Mouse (Mus musculus) heart, adult 2 months (tissue): ENCODE results near the gene Psmb2. TPM values are rescaled to one million over a fixed set of nuclear protein-coding genes. Genes with fewer than 3 reads are reported as not detected.

Experiments used
- DNase-seq, 2 experiments: peaks; one replicate each; pipeline ENCODE4 v3.0.0; 2021
- H3K27ac ChIP-seq: fragments of 200-600 bp; 2 replicates; pipeline ENCODE4 v1.8.1; 2022
- H3K27me3 ChIP-seq: fragments of 200-500 bp; 2 replicates; pipeline ENCODE4 v1.6.1; 2012; ENCODE audit warnings: mild to moderate bottlenecking, low read length, inconsistent platforms, mixed read lengths; ENCODE audit not compliant: control insufficient read depth, insufficient read depth
- H3K36me3 ChIP-seq: fragments of 200-500 bp; 2 replicates; pipeline ENCODE4 v1.6.1; 2012; ENCODE audit warnings: low read length, inconsistent platforms; ENCODE audit not compliant: control insufficient read depth, insufficient read depth
- H3K4me1 ChIP-seq: fragments of 200-500 bp; 2 replicates; pipeline ENCODE4 v1.6.1; 2011; ENCODE audit warnings: low read length; ENCODE audit not compliant: control insufficient read depth, insufficient read depth
- H3K4me3 ChIP-seq: fragments of 200-600 bp; 2 replicates; pipeline ENCODE4 v1.8.1; 2022
- H3K79me2 ChIP-seq: fragments of 200-500 bp; replicated peaks from 2 replicates; pipeline ENCODE4 v1.6.1; 2012; ENCODE audit warnings: mild to moderate bottlenecking, inconsistent platforms, low read length, moderate library complexity, mixed read lengths; ENCODE audit not compliant: control insufficient read depth, insufficient read depth
- H3K9ac ChIP-seq: fragments of 200-500 bp; 2 replicates; pipeline ENCODE4 v1.6.1; 2012; ENCODE audit warnings: low read depth, mild to moderate bottlenecking, control low read depth, inconsistent platforms, low read length, mixed read lengths
- CTCF ChIP-seq: fragments of 200-600 bp; IDR thresholded peaks from 2 replicates; pipeline ENCODE4 v1.8.1; 2022; ENCODE audit warnings: antibody characterized with exemption, mild to moderate bottlenecking, moderate library complexity
- EP300 ChIP-seq: fragments of 200-500 bp; IDR thresholded peaks from 2 replicates; pipeline ENCODE4 v1.6.1; 2011; ENCODE audit warnings: low read depth, low read length, control low read depth; ENCODE audit not compliant: insufficient read depth
- POLR2A ChIP-seq: fragments of 200-500 bp; IDR thresholded peaks from 2 replicates; pipeline ENCODE4 v1.6.1; 2011; ENCODE audit warnings: mild to moderate bottlenecking, low read depth, low read length, control low read depth; ENCODE audit not compliant: insufficient read depth
- WGBS: fragments of 180-500 bp; shearing (Covaris S2); methylation state at CpG from one replicate; pipeline ENCODE4 v1.1.7; 2018; 5-methylcytosine and 5-hydroxymethylcytosine counted together
- intact Hi-C: fragments of 180-260 bp; cut with DNase I; formaldehyde crosslinking; loops from one replicate; pipeline ENCODE4 v1.15.1; 2025
- polyA plus RNA-seq: library from polyadenylated mRNA; depleted of rRNA; stranded (reverse); fragments of >200 nt; gene quantifications from 2 replicates; pipeline ENCODE4 v1.2.3, GENCODE M21; 2012
- total RNA-seq, 2 experiments: library from RNA; stranded (reverse); gene quantifications; 2 replicates each; pipeline ENCODE4 v1.2.3; 2021

Gene Psmb2
- total and polyA plus RNA-seq, 3 experiments: 108 to 215 (median 129) TPM

- 15% methylated on average over 16 of the region's 16 CpGs for WGBS
- Histone ChIP-seq H3K4me1 (no peaks in the 10 kb centered on the region), H3K27ac (no peak overlapping the region), H3K4me3 (no peak overlapping the region), H3K27me3 (peaks cover 33% of the 10 kb centered on the region), H3K36me3 (no peaks in the 10 kb centered on the region), H3K9ac (no peak overlapping the region), H3K79me2 (no peaks in the 10 kb centered on the region)
- intact Hi-C loops: no loop called here
- TF ChIP-seq POLR2A (no peak), EP300 (no peak), CTCF (no peak)
- no peak for DNase-seq
Measured at GRCm38 (mm10) chr4:126734001-126734603, 56.7 kb downstream of the Psmb2 start.

DNA sequence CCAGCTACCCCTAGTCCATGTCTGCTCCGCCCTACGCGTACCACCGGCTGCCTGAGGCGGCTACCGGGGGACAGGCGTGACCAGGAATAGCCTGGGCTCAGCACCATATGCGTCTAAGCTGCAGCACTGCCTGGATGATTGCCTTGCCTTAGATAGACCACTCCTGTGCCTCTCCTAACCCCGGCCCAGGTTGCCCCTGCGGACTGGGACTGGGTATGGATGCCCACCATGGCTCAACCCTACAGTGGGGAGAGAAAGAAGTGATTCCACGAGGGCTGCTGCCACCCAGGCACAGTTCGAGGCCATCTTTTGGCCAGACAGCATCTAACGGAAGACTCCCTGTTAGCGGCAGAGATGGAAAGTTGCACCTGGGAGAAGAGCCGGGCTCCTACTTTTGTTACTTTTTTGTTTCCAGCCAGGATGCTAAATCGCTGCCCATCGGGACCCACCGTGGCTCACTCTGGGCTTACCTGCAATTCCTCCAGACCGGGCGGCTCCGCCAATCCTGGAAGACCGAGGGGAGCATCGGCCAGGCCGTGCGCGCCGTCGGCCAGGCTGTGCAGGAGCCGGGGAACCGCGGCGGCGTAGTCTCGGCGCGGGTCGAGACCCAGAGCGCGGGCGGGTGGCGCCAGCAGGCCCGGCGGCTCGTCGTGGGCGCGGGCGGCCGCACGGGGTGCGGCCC is 57.4 kb downstream of the Psmb2 start:
- Histone ChIP-seq H3K79me2 (no peaks in the 10 kb centered on the region), H3K9ac (peak overlapping the region; percentile 50; the same call in 1 of the 2 replicates), H3K27me3 (peaks cover 33% of the 10 kb centered on the region), H3K27ac (no peak overlapping the region), H3K36me3 (no peaks in the 10 kb centered on the region), H3K4me3 (no peak overlapping the region; the same call in 1 of the 2 replicates), H3K4me1 (no peaks in the 10 kb centered on the region)
- DNase-seq: no peak
- 5% methylated on average over 51 of the region's 51 CpGs for WGBS
- intact Hi-C loops: no loop called here
- no peak for TF ChIP-seq POLR2A
- no peak for TF ChIP-seq EP300
- TF ChIP-seq CTCF: no peak

DNA sequence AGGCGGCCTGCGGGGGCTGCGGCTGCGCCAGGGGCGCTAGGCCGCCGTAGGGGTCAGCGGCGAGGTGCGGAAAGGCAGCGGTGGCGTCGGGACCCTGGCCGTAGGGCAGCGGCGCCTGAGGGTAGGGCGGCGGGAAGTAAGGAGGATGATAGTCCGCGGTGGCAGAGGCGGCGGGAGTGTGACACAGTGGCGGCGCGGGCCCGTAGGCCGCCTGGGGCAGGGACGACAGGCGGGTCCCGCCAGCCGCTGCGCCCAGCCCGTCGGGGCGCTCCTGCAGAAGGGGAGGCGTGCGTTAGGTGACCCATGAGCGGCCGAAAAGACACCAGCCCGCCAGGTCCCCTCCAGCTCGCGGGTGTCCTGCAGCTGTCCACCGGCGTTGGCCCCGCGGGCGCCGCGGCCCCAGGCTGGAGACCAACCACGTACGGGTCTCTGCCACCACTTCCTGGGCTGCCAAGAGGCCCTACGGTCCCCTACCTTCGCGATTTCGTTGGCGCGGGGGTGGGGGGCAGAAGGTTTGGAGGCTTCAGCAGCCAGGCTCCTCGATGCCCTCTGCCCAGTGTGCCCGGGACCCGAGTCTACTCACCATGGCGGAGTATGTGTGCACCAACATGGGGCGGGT is 58.1 kb downstream of the Psmb2 start:
- peak overlapping the region; percentile 36 for H3K4me3 ChIP-seq
- no peaks in the 10 kb centered on the region for H3K79me2 ChIP-seq
- intact Hi-C loops: no loop called here
- H3K27ac ChIP-seq: no peak overlapping the region
- WGBS: 2% methylated on average over 55 of the region's 62 CpGs
- H3K27me3 ChIP-seq: peaks cover 33% of the 10 kb centered on the region
- TF ChIP-seq EP300: no peak
- peak overlapping the region; percentile 50 for H3K9ac ChIP-seq
- no peaks in the 10 kb centered on the region for H3K36me3 ChIP-seq
- peak in 1 of 2 experiments; percentile 32 for DNase-seq
- no peaks in the 10 kb centered on the region for H3K4me1 ChIP-seq

DNA sequence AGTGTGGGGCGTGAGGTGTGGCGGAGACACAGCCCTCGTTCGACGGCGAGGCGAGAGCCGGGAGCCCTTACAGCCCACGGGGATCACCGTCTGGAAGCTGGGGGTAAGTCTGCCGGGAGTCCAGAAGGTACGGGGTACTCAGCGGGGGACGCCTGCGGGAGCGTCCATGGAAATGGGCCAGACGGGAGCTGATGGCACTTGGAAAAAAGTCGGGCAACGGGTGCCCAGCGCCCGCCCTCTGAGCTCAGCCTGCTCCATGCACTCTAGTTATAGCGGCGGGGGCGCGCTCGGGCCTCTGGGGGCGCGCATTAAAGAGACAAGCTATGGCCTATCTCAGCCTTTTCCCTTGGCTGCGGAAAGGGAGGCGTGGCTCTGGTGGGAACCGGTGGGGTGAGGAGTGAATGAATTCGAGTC is 58.6 kb downstream of the Psmb2 start, which contains the start of gene Tfap2e:
Gene Tfap2e (minus strand): TSS at position 240 of the 414 bp plus-strand sequence.
- Histone ChIP-seq H3K36me3 (no peaks in the 10 kb centered on the region), H3K27me3 (peaks cover 33% of the 10 kb centered on the region), H3K79me2 (no peaks in the 10 kb centered on the region), H3K4me1 (no peaks in the 10 kb centered on the region), H3K9ac (peak within 1 kb of the TSS; percentile 50), H3K27ac (no peak within 1 kb of the TSS), H3K4me3 (peak within 1 kb of the TSS; percentile 36)
- peak in 1 of 2 experiments; percentile 33 for DNase-seq
- intact Hi-C loops: no loop called here
- no peak for TF ChIP-seq CTCF
- TF ChIP-seq POLR2A: no peak
- no peak for TF ChIP-seq EP300
- WGBS: under 1% methylated on average over 32 of the region's 32 CpGs

DNA sequence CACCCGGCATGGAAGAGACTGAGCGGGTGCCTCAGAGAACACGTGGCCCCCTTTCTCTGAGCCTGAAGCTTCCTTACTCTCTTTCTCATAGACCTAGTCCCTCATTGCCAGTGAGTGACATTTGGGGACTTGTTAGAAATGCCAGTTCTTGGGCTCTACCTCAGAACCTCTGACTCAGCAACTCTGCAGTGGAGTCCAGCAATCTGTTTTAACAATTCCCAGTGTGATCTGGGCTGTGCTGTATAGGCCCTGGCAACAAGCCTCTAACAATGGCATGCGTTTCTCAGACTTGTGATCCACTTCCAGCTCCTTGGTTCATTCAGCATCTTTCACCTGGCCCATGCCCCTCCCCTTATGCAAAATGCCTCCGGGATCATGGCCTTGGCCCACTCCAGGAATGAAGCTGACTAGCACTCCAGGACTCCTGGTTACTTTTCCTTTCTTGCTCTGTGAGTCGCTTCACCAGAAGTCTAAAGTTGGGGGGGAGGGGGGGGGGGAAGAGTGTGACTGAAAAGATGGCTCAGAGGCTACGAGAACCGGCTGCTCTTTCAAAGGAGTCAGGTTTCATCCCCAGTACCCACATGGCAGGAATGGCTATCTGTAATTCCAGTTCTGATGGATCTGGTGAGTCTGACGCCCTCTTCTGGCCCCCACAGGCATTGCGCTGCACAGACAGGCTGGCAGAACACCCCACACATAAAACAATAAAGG is 62.7 kb downstream of the Psmb2 start:
- Histone ChIP-seq H3K4me3 (no peak overlapping the region), H3K36me3 (no peaks in the 10 kb centered on the region), H3K27ac (no peak overlapping the region), H3K79me2 (no peaks in the 10 kb centered on the region), H3K27me3 (peaks cover 17% of the 10 kb centered on the region), H3K4me1 (no peaks in the 10 kb centered on the region), H3K9ac (no peak overlapping the region)
- 40% methylated on average over 10 of the region's 10 CpGs for WGBS
- no peak for TF ChIP-seq EP300
- peak; percentile 37 for TF ChIP-seq CTCF
- no peak for TF ChIP-seq POLR2A
- no peak for DNase-seq
- intact Hi-C loops: loop anchor here (2.0 kb wide), 1 partner anchor 107 kb away; no protein-coding TSS in a partner anchor
